Mouse (Mus musculus) E14TG2a.4 (cell line): ENCODE measurements around the gene Tspan10.

Experiments used
- CTCF ChIP-seq: conservative IDR thresholded peaks from 2 replicates; pipeline ENCODE4 v1.5.1; 2014; ENCODE audit warnings: low read length
- NANOG ChIP-seq: IDR thresholded peaks from 2 replicates; pipeline ENCODE4 v1.6.1; 2014; ENCODE audit warnings: borderline replicate concordance, low read length, mixed read lengths
- POU5F1 ChIP-seq: IDR thresholded peaks from 2 replicates; pipeline ENCODE4 v1.6.1; 2014; ENCODE audit warnings: low read length, borderline replicate concordance

- TF ChIP-seq POU5F1 = no peak
- TF ChIP-seq CTCF = no peak
- no peak for TF ChIP-seq NANOG
Observed at GRCm38 (mm10) chr11:120454965-120455364, 12.5 kb downstream of the Tspan10 start.
